Mouse (Mus musculus): Measurements from ENCODE around the gene Atp5l.

DNA sequence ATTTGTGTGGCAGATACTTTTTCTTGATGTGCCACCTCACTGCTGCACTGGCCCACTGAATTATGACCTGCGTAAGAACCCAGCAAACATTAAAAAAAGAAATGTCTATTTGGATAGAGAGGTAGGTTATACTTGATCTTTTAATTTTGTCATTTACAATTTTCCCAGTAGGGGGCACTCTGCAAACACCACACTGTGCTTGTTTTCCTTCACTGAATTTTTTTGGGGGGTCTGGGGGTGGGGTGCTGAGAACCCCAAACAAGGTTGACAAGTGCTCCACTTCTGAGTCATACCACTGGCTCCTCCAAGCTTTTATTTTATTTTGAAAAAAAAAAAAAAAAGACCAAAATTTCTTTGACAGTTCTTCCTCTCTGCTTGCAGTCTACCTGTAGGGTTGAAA is 48.9 kb upstream of the Atp5l start:
- TF ChIP-seq POLR2A (IDR thresholded peaks at IDR 0.05; ENCODE audit: borderline replicate concordance, extremely low read depth, low read depth, low read length) = no peak
- TF ChIP-seq CTCF (IDR thresholded peaks at IDR 0.05; ENCODE audit: insufficient read depth, low read length) = no peak

Measured in lung, adult 2 months (tissue).